Mouse (Mus musculus): ENCODE measurements around the gene Fancd2. TPM values are rescaled to one million over a fixed set of nuclear protein-coding genes. Genes with fewer than 3 reads are reported as not detected.

Gene Fancd2
- polyA plus RNA-seq, 1 experiment from 2014 or later = 19.7 TPM

DNA sequence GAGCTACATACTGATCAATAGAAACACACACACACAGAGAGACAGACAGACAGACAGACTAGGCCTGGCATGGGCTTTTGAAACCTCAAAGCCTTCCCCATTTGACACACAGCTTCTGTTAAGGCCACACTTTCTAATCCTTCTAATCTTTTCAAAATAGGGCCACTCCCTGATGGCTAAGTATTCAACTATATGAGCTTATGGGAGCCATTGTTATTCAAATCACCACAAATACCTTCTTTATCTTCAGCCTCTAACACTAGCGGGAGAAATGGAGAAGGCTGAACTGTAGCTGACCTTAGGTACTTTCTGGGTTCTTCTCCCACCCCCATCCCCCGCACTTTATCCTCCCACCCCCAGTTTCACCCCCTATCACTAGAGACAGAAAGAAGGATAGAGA, 28.7 kb upstream of the Fancd2 start:
- 72% methylated on average over 2 of the region's 2 CpGs for WGBS
- H3K27ac ChIP-seq (replicated peaks) = no peak overlapping the region

DNA sequence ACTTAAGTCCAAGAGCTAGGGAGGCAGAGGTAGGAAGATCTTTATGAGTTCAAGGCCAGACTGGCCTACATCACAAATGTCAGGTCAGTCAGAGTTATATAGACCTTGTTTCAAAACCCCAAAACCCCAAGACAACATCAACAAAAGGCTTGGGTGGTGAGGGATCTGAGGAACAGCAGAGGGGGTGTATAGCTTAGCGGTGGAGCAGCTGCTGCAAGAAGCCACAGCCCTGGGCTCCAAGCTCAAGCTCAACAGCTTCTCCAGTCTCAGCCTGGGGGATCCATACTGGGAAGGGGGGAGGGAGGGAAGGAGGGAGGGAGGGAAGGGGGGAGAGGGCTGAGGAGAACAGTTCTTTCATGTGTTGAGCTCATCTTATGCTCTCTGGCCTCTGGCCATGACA, 25.8 kb upstream of the Fancd2 start:
- H3K36me3 ChIP-seq (replicated peaks) = no peaks in the 10 kb centered on the region
- no peak overlapping the region for H3K4me3 ChIP-seq
- peaks cover 15% of the 10 kb centered on the region for H3K4me1 ChIP-seq
- no peak for DNase-seq (ENCODE audit: low spot score)
- H3K9me3 ChIP-seq = no peaks in the 10 kb centered on the region
- H3K27me3 ChIP-seq (replicated peaks; ENCODE audit: low read depth, poor library complexity, severe bottlenecking) = peaks cover 25% of the 10 kb centered on the region
- 72% methylated on average over 1 of the region's 1 CpGs for WGBS
- no peak overlapping the region for H3K27ac ChIP-seq (replicated peaks)

More for the DNA sequence above, 28.7 kb upstream of the Fancd2 start:
- no peak overlapping the region for H3K4me3 ChIP-seq
- peaks cover 41% of the 10 kb centered on the region for H3K27me3 ChIP-seq (replicated peaks; ENCODE audit: low read depth, poor library complexity, severe bottlenecking)
- no peaks in the 10 kb centered on the region for H3K36me3 ChIP-seq (replicated peaks)
- peaks cover 12% of the 10 kb centered on the region for H3K4me1 ChIP-seq
- DNase-seq (ENCODE audit: low spot score) = no peak
- no peaks in the 10 kb centered on the region for H3K9me3 ChIP-seq

DNA sequence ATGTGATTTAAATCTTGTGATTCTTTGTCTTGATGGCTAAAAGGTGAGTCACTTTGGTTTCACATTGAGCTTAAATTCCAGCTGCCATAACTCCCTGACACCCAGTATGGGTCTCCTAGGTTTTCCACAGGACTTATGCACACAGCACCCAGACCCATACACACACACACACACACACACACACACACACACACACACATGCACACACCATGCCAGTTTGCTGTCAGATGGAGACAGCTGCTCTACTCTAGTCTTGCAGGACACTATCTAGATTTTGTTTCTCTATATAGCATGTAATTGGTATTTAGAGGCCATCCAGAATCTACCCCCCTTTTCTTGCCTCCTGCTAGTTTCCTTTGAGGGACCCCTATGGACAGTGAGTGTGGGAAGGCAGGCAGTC, 24.4 kb upstream of the Fancd2 start:
- no peak overlapping the region for H3K27ac ChIP-seq (replicated peaks)
- no peak for DNase-seq (ENCODE audit: low spot score)
- no peak overlapping the region for H3K4me3 ChIP-seq
- no peaks in the 10 kb centered on the region for H3K9me3 ChIP-seq
- peaks cover 6% of the 10 kb centered on the region; the same call in 1 of the 2 replicates for H3K4me1 ChIP-seq
- H3K27me3 ChIP-seq (replicated peaks; ENCODE audit: low read depth, poor library complexity, severe bottlenecking) = peaks cover 11% of the 10 kb centered on the region
- peaks cover 4% of the 10 kb centered on the region; the same call in 1 of the 2 replicates for H3K36me3 ChIP-seq (replicated peaks)

DNA sequence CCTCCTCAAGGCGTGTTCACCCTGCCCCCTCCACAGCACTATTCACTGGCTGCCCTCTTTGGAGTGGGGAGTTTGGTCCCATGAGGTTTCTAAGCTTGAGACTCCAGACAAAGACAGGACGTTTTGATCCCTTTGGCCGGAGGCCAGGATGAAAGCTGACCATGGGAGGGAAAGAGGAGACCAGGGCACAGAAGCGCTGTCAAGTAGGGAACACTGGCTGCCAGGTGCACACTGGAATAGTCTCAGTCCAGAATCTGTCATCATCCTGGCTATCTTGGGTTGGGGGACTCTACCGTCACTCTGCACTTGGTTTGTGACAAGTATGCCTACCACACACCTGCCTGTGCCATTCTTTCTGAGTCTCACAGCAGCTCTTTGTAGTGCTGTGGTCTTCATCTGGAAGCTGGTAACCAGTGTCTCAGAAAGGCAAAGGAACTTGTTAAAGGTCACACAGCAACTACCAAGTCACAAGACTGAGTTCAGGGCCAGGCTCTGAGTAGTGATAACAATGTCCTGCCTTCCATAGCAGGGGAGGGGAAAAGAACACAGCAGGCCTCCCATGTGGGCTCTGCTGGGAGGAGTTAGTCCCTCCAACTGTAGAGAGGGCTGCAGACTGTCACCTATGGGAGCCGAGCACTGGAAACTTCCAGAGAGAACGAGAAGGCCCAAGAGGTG, 23.1 kb upstream of the Fancd2 start:
- Histone ChIP-seq H3K4me3 (no peak overlapping the region), H3K27me3 (replicated peaks; ENCODE audit: low read depth, poor library complexity, severe bottlenecking) (no peaks in the 10 kb centered on the region), H3K27ac (replicated peaks) (no peak overlapping the region), H3K36me3 (replicated peaks) (peaks cover 12% of the 10 kb centered on the region), H3K4me1 (peaks cover 6% of the 10 kb centered on the region; the same call in 1 of the 2 replicates), H3K9me3 (no peaks in the 10 kb centered on the region)
- no peak for DNase-seq (ENCODE audit: low spot score)
- 68% methylated on average over 7 of the region's 7 CpGs for WGBS

DNA sequence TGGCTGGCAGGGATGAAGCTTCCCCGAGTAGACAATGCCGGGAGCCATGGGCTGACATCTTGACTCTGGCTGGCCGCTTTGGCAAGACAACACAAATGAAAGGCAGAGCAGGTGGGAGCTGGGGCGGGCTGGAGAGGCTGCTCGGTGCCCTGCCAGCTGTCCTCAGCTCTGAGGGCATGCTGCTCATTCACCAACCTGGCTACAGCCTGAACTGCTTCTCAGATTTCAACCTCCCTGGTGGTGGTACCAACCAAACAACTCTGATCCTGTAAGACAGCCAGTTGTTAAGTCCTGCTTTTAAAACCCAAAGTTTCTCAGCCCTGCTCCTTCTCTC, 22.6 kb upstream of the Fancd2 start:
- no peaks in the 10 kb centered on the region for H3K9me3 ChIP-seq
- WGBS = 56% methylated on average over 5 of the region's 5 CpGs
- H3K4me3 ChIP-seq = no peak overlapping the region
- H3K27me3 ChIP-seq (replicated peaks; ENCODE audit: low read depth, poor library complexity, severe bottlenecking) = no peaks in the 10 kb centered on the region
- peaks cover 17% of the 10 kb centered on the region for H3K36me3 ChIP-seq (replicated peaks)
- peaks cover 6% of the 10 kb centered on the region; the same call in 1 of the 2 replicates for H3K4me1 ChIP-seq
- no peak for DNase-seq (ENCODE audit: low spot score)
- no peak overlapping the region for H3K27ac ChIP-seq (replicated peaks)

DNA sequence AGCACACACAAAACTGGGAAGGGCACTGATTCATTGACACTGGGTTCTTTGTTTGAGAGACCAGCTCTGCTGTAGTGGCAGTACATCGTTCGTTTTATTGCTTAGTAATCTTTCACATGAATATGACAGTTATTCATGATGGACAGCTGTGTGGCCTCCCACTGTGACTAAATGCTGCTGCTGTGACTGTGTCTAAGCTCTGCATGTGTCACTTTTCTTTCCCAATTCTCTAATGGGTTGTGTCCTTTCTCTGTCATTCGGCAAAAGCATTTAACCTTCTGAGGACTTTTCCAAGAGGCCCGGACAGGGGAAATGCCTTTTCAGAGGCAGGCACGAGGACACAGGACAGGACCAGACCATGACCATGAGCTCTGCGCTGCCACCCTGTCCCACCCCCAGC, 17.5 kb upstream of the Fancd2 start:
- 0 out of 2 replicates have a peak, but pooled peaks cover 2% of the 10 kb centered on the region for H3K4me1 ChIP-seq
- WGBS = 94% methylated on average over 6 of the region's 6 CpGs
- no peak overlapping the region for H3K27ac ChIP-seq (replicated peaks)
- no peak for DNase-seq (ENCODE audit: low spot score)
- no peaks in the 10 kb centered on the region for H3K27me3 ChIP-seq (replicated peaks; ENCODE audit: low read depth, poor library complexity, severe bottlenecking)
- no peaks in the 10 kb centered on the region for H3K9me3 ChIP-seq
- no peak overlapping the region for H3K4me3 ChIP-seq
- H3K36me3 ChIP-seq (replicated peaks) = peaks cover 67% of the 10 kb centered on the region

DNA sequence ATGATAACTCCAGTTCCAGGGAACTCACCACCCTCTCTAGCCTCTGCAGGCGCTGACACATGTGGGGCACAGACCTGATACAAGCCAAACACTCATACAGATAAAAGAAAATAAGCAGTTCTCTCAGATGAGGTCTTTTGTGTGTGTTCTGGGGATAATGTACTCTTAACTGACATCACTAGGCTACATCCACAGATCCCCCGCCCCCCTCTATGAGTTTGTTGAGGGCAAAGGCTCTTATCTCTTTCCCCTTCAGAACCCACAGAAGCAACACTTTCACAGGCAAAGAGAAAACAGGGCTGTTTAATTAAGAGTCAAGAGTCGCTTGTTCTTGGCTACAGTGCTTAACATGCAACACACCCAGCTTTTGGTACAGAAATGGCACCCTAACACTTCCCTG, 16.9 kb upstream of the Fancd2 start:
- H3K27me3 ChIP-seq (replicated peaks; ENCODE audit: low read depth, poor library complexity, severe bottlenecking) = no peaks in the 10 kb centered on the region
- no peak overlapping the region for H3K4me3 ChIP-seq
- H3K36me3 ChIP-seq (replicated peaks) = peaks cover 74% of the 10 kb centered on the region
- DNase-seq (ENCODE audit: low spot score) = no peak
- no peak overlapping the region for H3K27ac ChIP-seq (replicated peaks)
- 94% methylated on average over 3 of the region's 3 CpGs for WGBS
- H3K9me3 ChIP-seq = no peaks in the 10 kb centered on the region
- no peaks in the 10 kb centered on the region for H3K4me1 ChIP-seq

DNA sequence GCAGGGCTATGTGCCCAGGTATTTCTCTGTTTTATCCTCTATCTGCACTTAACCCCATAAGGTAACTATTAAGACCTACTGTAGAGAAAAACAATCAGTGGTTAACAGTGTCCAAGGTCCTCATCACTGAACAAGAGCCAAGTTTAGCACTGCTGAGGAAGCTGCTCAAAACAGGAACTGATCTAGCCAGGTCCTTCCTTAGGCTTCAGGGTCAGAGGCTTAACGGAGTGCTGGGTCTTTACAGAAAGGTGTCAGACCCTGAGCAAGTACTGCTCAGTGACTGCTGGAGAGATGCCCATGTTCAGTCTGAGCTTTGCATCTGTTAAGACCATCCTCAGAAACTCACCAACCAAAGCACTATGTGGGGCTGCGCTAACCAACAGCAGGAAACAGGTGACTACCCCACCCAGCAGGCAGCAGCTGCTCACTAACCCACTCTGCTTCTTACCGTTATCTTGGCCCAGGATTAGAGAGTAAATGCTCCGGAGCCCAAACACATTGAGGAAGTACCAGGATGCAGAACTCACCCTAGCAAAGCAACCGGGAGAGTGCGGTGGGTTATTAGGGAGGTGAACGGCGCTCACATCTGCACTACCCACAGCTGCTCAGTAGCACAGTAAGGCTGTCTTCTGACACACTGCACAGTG, 13.9 kb upstream of the Fancd2 start:
- no peak for DNase-seq (ENCODE audit: low spot score)
- Histone ChIP-seq H3K4me3 (no peak overlapping the region), H3K4me1 (no peaks in the 10 kb centered on the region), H3K27me3 (replicated peaks; ENCODE audit: low read depth, poor library complexity, severe bottlenecking) (no peaks in the 10 kb centered on the region), H3K36me3 (replicated peaks) (peaks cover 99% of the 10 kb centered on the region), H3K9me3 (no peaks in the 10 kb centered on the region), H3K27ac (replicated peaks) (no peak overlapping the region)
- WGBS = 92% methylated on average over 8 of the region's 8 CpGs

DNA sequence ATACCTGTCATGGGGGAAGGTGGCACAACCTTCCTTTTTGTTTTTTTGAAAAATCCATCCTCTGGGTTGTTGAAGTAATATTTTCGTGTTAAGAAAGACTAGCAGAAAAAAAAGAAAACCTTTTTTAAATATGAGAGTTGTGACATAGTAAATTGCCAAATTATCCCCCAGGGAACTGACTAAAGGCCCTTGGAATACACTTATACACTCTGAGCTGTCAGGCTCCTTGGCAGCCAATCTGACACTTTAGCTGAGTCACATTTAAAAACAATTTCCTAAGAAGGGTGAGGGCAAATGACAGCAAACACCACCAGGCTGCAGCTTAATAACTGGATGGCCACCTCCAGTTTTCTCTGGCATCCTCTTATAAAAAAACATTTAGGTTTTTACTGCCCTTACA, 9.2 kb upstream of the Fancd2 start:
- H3K27me3 ChIP-seq (replicated peaks; ENCODE audit: low read depth, poor library complexity, severe bottlenecking) = no peaks in the 10 kb centered on the region
- no peaks in the 10 kb centered on the region for H3K4me1 ChIP-seq
- H3K36me3 ChIP-seq (replicated peaks) = peaks cover 87% of the 10 kb centered on the region
- WGBS = 70% methylated on average over 1 of the region's 1 CpGs
- H3K9me3 ChIP-seq = no peaks in the 10 kb centered on the region
- H3K27ac ChIP-seq (replicated peaks) = no peak overlapping the region
- DNase-seq (ENCODE audit: low spot score) = no peak
- no peak overlapping the region for H3K4me3 ChIP-seq

DNA sequence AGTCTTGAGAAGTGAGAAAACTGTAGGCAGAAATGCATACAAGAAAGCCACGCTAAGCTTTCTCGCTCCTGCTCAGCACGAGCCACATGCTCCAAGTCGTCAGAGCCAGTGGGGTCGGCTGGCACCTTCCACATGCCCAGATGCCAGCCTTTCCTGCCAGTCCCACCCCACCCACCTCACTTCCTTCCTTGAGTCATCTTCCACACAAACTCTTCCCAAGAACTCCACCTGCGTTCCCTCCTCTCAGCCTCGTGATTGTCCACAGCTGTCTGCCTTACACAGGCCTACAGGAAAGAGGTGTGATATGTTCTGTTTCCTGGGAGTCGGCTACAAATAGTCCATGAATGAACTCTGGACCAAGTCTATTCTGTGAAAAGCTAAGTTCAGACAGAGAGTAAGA, 8.1 kb upstream of the Fancd2 start:
- Histone ChIP-seq H3K4me1 (no peaks in the 10 kb centered on the region), H3K4me3 (no peak overlapping the region), H3K9me3 (no peaks in the 10 kb centered on the region), H3K27me3 (replicated peaks; ENCODE audit: low read depth, poor library complexity, severe bottlenecking) (no peaks in the 10 kb centered on the region), H3K36me3 (replicated peaks) (peaks cover 82% of the 10 kb centered on the region), H3K27ac (replicated peaks) (no peak overlapping the region)
- no peak for DNase-seq (ENCODE audit: low spot score)
- 92% methylated on average over 8 of the region's 8 CpGs for WGBS

DNA sequence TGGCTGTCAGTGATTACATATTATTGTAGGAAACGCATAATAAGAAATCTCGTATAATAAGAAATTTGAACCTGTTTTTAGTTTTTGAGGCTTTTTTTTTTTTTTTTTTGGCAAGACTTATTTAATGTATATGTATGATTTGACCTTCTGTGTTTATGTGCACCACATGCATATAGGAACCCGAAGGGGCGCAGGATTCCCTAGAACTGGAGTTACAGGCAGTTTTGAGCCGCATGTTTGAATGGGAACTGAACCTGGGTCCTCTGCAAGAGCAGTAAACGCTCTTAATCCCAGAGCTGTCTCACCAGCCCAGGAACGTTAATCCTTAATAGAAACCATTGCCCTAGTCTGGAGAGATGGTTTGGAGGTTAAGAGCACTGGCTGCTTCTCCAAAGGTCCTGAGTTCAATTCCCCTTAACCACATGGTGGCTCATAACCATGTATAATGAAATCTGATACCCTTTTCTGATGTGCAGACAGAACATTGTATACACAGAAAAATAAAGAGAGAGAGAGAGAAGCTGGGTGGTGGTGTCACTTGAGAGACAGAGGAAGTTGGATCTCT, 440 bp downstream of the Fancd2 start:
- WGBS = 8% methylated on average over 7 of the region's 7 CpGs
- H3K4me3 ChIP-seq = peak overlapping the region; percentile 88
- no peaks in the 10 kb centered on the region for H3K27me3 ChIP-seq (replicated peaks; ENCODE audit: low read depth, poor library complexity, severe bottlenecking)
- H3K4me1 ChIP-seq = peaks cover 12% of the 10 kb centered on the region
- H3K27ac ChIP-seq (replicated peaks) = peak overlapping the region; percentile 90
- H3K9me3 ChIP-seq = no peaks in the 10 kb centered on the region
- peak; percentile 15 for DNase-seq (ENCODE audit: low spot score)
- H3K36me3 ChIP-seq (replicated peaks) = peaks cover 29% of the 10 kb centered on the region

DNA sequence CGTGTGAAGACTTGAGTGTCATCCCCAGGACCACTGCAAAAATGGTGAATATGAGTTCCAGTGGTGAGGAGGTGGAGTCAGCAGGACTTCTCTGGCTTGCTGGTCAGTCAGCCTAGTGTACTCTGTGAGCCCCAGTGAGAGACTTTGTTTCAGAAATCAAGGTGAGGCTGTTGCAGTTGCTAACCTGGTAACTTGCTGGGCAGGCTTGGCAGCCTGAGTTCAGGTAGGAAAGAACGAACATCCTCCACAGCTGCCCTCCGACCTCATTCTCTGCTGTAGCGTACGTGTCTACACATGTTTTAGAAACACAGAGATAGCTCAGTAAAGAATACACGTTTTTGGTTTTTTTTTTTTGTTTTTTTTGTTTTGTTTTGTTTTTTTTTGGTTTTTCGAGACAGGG, 3.4 kb downstream of the Fancd2 start:
- WGBS = 86% methylated on average over 7 of the region's 7 CpGs
- peaks cover 12% of the 10 kb centered on the region for H3K4me1 ChIP-seq
- no peaks in the 10 kb centered on the region for H3K9me3 ChIP-seq

DNA sequence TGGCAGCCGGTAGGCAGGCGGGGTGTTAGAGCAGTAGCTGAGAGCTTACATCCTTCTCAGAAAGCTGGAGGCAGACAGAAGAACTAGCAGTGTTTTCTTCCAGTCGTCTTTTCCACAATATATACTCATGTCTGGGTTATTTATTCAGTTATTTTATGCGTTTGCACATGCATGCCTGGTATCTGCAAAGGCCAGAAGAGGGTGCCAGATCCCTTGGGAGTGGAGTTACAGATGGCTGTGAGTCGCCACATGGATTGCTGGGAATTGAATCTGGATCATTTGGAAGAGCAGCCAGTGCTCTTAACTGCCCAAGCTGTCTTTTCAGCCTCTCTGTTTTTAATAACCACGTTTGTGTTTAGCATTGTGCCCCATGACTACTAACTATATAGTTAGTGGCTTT, 10.1 kb downstream of the Fancd2 start:
- 86% methylated on average over 6 of the region's 6 CpGs for WGBS
- no peaks in the 10 kb centered on the region for H3K27me3 ChIP-seq (replicated peaks; ENCODE audit: low read depth, poor library complexity, severe bottlenecking)
- H3K4me1 ChIP-seq = no peaks in the 10 kb centered on the region
- H3K4me3 ChIP-seq = no peak overlapping the region
- H3K27ac ChIP-seq (replicated peaks) = no peak overlapping the region
- peaks cover 69% of the 10 kb centered on the region for H3K36me3 ChIP-seq (replicated peaks)
- DNase-seq (ENCODE audit: low spot score) = no peak
- H3K9me3 ChIP-seq = no peaks in the 10 kb centered on the region

More for the DNA sequence above, 3.4 kb downstream of the Fancd2 start:
- Histone ChIP-seq H3K4me3 (no peak overlapping the region), H3K27ac (replicated peaks) (no peak overlapping the region), H3K36me3 (replicated peaks) (peaks cover 39% of the 10 kb centered on the region), H3K27me3 (replicated peaks; ENCODE audit: low read depth, poor library complexity, severe bottlenecking) (no peaks in the 10 kb centered on the region)
- no peak for DNase-seq (ENCODE audit: low spot score)

All from embryonic facial prominence, embryonic 10.5 days (tissue).